Mouse (Mus musculus): ENCODE results near the gene Nostrin. TPM values are rescaled to one million over a fixed set of nuclear protein-coding genes. Genes with fewer than 3 reads are reported as not detected.

Gene Nostrin
- total and polyA plus RNA-seq, 3 experiments, result 0.24 to 2.5 (median 0.29) TPM

DNA sequence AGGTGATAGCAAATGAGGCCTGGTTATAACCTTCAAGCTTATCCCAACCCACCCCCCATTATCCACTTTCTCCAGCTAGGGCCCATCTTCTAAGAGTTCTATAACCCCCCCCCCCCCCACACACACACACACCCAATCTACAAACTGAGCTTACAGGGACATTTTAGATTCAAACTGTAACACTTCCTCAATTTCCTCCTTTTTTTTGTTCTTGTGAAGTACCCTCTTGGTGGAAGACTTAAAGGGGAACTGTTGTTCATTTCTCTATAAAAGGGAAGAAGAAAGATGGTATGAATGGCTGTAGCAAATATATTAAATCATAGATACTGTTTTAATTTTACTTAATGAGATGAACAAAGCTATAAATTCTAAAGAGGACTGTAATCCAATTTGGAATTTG, 96.5 kb downstream of the Nostrin start:
- no peak for DNase-seq (ENCODE audit: extremely low read depth)
- H3K9me3 ChIP-seq (replicated peaks; ENCODE audit: low read length), result no peaks in the 10 kb centered on the region
- no peaks in the 10 kb centered on the region for H3K36me3 ChIP-seq (replicated peaks in 1 of 2; ENCODE audit: control insufficient read depth in 1 of 2, insufficient read depth in 1 of 2, low read length in 1 of 2)
- TF ChIP-seq ELF1 (IDR thresholded peaks at IDR 0.05; ENCODE audit: low read depth, low read length) (no peak), MAX (IDR thresholded peaks at IDR 0.05; ENCODE audit: low read length) (no peak), ZKSCAN1 (IDR thresholded peaks at IDR 0.05; ENCODE audit: borderline replicate concordance, low read depth, low read length) (no peak), HCFC1 (IDR thresholded peaks at IDR 0.05; ENCODE audit: low read depth, low read length) (no peak), USF2 (conservative IDR thresholded peaks at IDR 0.05; ENCODE audit: low read depth, low read length) (no peak), MYC (IDR thresholded peaks at IDR 0.05; ENCODE audit: low read depth, low read length) (no peak), NRF1 (IDR thresholded peaks at IDR 0.05; ENCODE audit: low read depth, low read length) (no peak), SIN3A (IDR thresholded peaks at IDR 0.05; ENCODE audit: low read length) (no peak), JUN (IDR thresholded peaks at IDR 0.05; ENCODE audit: insufficient read depth, low read depth, low read length) (no peak), USF1 (IDR thresholded peaks at IDR 0.05; ENCODE audit: low read depth, low read length) (no peak)
- H3K79me2 ChIP-seq (replicated peaks; ENCODE audit: control insufficient read depth, extremely low read depth, insufficient read depth, poor library complexity, severe bottlenecking), result no peaks in the 10 kb centered on the region
- H3K4me3 ChIP-seq (replicated peaks in 1 of 3; ENCODE audit: low read depth in 2 of 3, low read length in 2 of 3, poor library complexity in 1 of 3), result no peak overlapping the region
- H3K27ac ChIP-seq (ENCODE audit: insufficient read depth, low read depth), result no peak overlapping the region
- dilution Hi-C loops (cut with MboI; ENCODE audit: extremely low pct_ligation_motif_present, extremely low pct_unique_long_range_greater_than_20kb, low sequenced_read_pairs), result no loop called here
- in situ Hi-C loops (cut with MboI; ENCODE audit: low pct_ligation_motif_present, low pct_unique_long_range_greater_than_20kb, low sequenced_read_pairs), result no loop called here
- no peaks in the 10 kb centered on the region for H3K4me1 ChIP-seq (ENCODE audit: control insufficient read depth in 1 of 2, insufficient read depth in 2 of 2)
- H3K27me3 ChIP-seq (replicated peaks), result no peaks in the 10 kb centered on the region
- no peak overlapping the region for H3K4me2 ChIP-seq (ENCODE audit: insufficient read depth, low read depth, poor library complexity, severe bottlenecking)
- H3K9ac ChIP-seq (ENCODE audit: insufficient read depth, low read depth), result no peak overlapping the region

DNA sequence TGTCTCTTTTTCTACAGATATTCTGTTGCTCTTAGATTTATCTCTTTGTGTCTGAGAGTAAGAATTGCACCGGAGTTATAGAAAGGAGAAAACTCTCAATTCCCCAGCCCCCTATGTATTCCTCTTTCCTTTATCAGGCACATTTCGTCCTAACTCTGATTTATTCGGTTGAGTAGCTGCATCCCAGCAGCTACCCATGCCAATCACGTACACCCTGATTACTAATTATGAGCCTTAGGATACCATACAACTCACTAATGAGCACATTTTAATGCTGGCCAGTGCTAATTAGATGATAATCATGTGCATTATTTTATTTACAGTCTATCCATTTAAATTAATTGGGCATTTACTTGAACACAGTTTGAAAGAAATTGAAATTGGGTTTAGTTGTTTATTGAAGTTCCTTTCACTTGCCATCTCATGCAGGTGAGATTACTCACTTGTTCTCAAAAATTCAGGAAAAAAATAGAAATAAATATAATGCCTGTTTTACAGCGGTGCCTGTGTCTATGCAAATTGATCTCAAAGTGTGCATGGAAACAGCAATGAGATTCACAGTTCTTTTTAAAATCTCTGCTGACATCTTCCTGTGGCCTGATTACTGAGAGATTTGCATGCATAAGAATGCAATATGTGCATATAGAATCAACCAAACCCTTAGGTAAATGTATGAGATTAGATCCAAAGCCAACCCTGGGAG, 99.5 kb downstream of the Nostrin start:
- no peak overlapping the region for H3K4me3 ChIP-seq (replicated peaks in 1 of 3; ENCODE audit: low read depth in 2 of 3, low read length in 2 of 3, poor library complexity in 1 of 3)
- no peak overlapping the region for H3K4me2 ChIP-seq (ENCODE audit: insufficient read depth, low read depth, poor library complexity, severe bottlenecking)
- no peaks in the 10 kb centered on the region for H3K27me3 ChIP-seq (replicated peaks)
- in situ Hi-C loops (cut with MboI; ENCODE audit: low pct_ligation_motif_present, low pct_unique_long_range_greater_than_20kb, low sequenced_read_pairs), result no loop called here
- TF ChIP-seq KAT2A (IDR thresholded peaks at IDR 0.05; ENCODE audit: insufficient replicate concordance, low read length) (no peak), E2F4 (IDR thresholded peaks at IDR 0.05; ENCODE audit: insufficient replicate concordance, low read depth, low read length) (no peak), CHD2 (IDR thresholded peaks at IDR 0.05; ENCODE audit: low read length) (no peak), BHLHE40 (IDR thresholded peaks at IDR 0.05; ENCODE audit: low read depth, low read length) (no peak), MXI1 (IDR thresholded peaks at IDR 0.05; ENCODE audit: low read depth, low read length) (no peak), ELF1 (IDR thresholded peaks at IDR 0.05; ENCODE audit: low read depth, low read length) (no peak), NRF1 (IDR thresholded peaks at IDR 0.05; ENCODE audit: low read depth, low read length) (no peak), SIN3A (IDR thresholded peaks at IDR 0.05; ENCODE audit: low read length) (no peak), JUND (conservative IDR thresholded peaks at IDR 0.05; ENCODE audit: low read depth, low read length) (no peak), RCOR1 (conservative IDR thresholded peaks at IDR 0.05; ENCODE audit: low read depth, low read length) (no peak), SMC3 (IDR thresholded peaks at IDR 0.05; ENCODE audit: low read depth, low read length) (no peak), USF2 (conservative IDR thresholded peaks at IDR 0.05; ENCODE audit: low read depth, low read length) (no peak), ZKSCAN1 (IDR thresholded peaks at IDR 0.05; ENCODE audit: borderline replicate concordance, low read depth, low read length) (no peak), ZMIZ1 (IDR thresholded peaks at IDR 0.05; ENCODE audit: low read depth, low read length) (no peak), MEF2A (IDR thresholded peaks at IDR 0.05; ENCODE audit: borderline replicate concordance, low read depth, low read length) (no peak)
- no peak overlapping the region for H3K27ac ChIP-seq (ENCODE audit: insufficient read depth, low read depth)
- no peaks in the 10 kb centered on the region for H3K36me3 ChIP-seq (replicated peaks in 1 of 2; ENCODE audit: control insufficient read depth in 1 of 2, insufficient read depth in 1 of 2, low read length in 1 of 2)
- no peak overlapping the region for H3K9ac ChIP-seq (ENCODE audit: insufficient read depth, low read depth)
- dilution Hi-C loops (cut with MboI; ENCODE audit: extremely low pct_ligation_motif_present, extremely low pct_unique_long_range_greater_than_20kb, low sequenced_read_pairs), result no loop called here
- H3K79me2 ChIP-seq (replicated peaks; ENCODE audit: control insufficient read depth, extremely low read depth, insufficient read depth, poor library complexity, severe bottlenecking), result no peaks in the 10 kb centered on the region
- no peak for DNase-seq (ENCODE audit: extremely low read depth)
- no peaks in the 10 kb centered on the region for H3K4me1 ChIP-seq (ENCODE audit: control insufficient read depth in 1 of 2, insufficient read depth in 2 of 2)
- H3K9me3 ChIP-seq (replicated peaks; ENCODE audit: low read length), result no peaks in the 10 kb centered on the region

Other genes with a start within 250 kb of the Nostrin start
- 31.7 and 34.3 TPM in 2 replicates for gene Spc25, start 70.4 kb downstream of the Nostrin start, total RNA-seq (2012; rRNA removed)
- gene Spc25, start 70.4 kb downstream of the Nostrin start, total RNA-seq (2014; rRNA removed), result 67.2 and 73.8 TPM in 2 replicates
- gene Spc25, start 70.4 kb downstream of the Nostrin start, polyA plus RNA-seq (2012; ENCODE audit: insufficient read length, low read depth), result 47.2 and 50.0 TPM in 2 replicates
- not detected in 2 replicates for gene G6pc2, start 75.3 kb downstream of the Nostrin start, total RNA-seq (2012; rRNA removed)
- not detected in 2 replicates for gene G6pc2, start 75.3 kb downstream of the Nostrin start, total RNA-seq (2014; rRNA removed)
- not detected in 2 replicates for gene G6pc2, start 75.3 kb downstream of the Nostrin start, polyA plus RNA-seq (2012; ENCODE audit: insufficient read length, low read depth)
- gene Abcb11, start 206.8 kb downstream of the Nostrin start, total RNA-seq (2012; rRNA removed), result not detected in 2 replicates
- gene Abcb11, start 206.8 kb downstream of the Nostrin start, total RNA-seq (2014; rRNA removed), result 0.16 TPM in 1 of 2 replicates, not detected in the other
- gene Abcb11, start 206.8 kb downstream of the Nostrin start, polyA plus RNA-seq (2012; ENCODE audit: insufficient read length, low read depth), result not detected in 2 replicates
- not detected in 2 replicates for gene Dhrs9, start 244.6 kb downstream of the Nostrin start, total RNA-seq (2012; rRNA removed)
- not detected in 2 replicates for gene Dhrs9, start 244.6 kb downstream of the Nostrin start, total RNA-seq (2014; rRNA removed)
- gene Dhrs9, start 244.6 kb downstream of the Nostrin start, polyA plus RNA-seq (2012; ENCODE audit: insufficient read length, low read depth), result not detected in 2 replicates

Data from CH12.LX (cell line).